Mouse (Mus musculus): Measurements from ENCODE around the gene Ppp1r18.

The Ppp1r18 gene

DNA sequence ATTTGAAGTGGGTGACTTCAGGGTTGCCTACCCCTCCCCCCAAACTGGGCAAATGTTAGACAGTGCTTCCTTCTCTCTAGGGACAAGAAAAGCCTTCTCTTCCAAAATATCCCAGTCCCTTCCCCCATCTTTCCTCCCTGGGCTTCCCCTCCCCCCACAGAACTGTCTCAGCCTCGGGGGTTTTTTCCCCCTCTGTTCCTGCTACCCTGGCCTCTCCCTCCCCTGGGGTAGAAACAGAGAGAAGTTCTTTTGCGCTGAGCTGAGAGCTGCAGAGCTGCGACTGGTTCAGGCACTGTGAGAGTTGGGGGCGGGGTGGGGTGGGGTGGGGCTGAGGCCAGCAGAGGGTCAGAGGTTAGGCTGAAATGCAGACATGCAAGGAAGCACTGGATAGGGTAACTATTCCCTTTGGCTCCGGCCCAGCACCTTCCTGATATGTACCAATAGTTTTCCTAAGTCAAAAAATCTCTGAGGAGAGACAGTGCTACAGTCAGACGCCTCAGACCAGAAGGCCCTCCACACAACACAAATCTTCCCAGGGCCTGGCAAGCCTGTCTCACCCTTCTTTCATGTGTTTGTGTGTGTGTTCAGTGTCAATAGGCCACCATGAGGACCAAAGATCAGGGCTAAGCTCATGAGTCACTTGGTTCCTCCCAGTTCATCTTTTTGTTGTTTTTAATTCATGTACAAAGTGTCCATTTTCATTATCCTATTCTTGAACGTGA is 4.1 kb downstream of the Ppp1r18 start:
- no peak for DNase-seq (ENCODE audit: low spot score)

DNA sequence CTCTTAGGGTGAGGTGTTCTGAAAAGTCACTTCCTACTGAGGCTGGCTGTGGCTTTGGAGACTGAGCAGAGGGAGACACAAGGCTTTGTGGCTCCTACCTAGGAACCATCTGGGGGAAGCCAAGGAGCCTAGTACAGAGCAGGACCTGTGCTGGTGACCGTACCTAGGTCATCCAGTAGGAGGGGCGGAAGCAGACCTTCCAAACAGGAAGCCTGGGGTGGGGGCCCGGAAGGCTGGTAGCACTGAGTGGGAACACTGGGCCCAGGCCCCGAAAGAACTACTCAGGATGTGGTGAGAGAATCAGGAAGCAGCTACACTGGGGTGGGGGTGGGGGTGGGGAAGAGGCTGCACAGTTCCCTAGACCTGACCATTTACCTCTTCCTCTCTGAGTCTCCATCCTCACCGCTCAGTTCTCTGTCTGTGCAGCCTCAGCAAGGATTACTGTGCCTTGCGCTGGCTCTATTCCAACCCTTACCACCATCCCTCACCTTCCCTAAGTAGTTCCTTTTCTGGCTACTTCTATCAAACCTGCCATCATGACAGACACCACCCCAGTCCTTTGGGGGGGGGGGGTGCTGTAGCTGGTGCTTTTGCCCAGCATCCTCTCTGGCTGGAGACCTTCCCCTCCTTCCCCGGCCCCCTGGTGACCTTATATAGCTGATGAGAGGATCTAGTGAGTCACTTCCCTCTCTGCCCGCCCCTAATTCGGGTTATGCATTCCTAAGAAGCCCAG is 4.9 kb downstream of the Ppp1r18 start:
- no peak for DNase-seq (ENCODE audit: low spot score)

DNA sequence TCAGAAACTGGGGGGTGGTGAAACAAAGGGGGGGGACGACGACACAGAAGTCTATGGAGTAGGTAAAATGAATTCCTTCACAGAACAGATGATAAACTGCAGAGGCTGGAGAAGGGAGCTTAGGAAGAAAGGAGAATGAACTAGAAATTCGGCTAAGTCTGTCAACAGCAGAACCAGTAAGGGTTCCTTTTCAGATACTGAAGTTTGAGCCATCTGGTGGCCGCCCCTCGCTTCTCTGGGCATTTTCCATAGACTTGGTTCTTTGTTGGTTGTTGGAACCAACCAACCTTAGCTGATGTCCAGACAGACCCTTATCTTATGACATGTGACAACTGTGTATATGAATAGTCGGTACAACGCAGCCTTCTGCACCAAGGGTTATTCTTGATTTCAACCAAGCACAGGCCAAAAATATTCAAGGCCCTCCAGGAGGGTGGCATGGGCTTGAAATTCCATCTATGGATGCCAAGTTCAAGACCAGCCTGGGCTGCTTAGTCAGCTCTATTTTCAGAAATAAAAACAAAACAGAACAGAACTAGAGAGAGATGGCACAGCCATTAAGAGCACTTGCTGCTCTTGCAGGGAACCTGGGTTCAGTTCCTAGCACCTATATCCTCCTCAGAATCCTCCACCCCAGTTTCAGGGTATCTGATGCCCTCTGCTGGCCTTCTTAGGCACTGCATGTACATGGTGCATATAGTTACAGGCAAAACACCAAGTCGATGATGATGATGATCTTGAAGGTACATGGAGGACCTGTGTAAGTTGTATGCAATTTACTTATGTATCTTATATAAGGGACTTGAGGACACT is 5.7 kb downstream of the Ppp1r18 start:
- no peak for DNase-seq (ENCODE audit: low spot score)

DNA sequence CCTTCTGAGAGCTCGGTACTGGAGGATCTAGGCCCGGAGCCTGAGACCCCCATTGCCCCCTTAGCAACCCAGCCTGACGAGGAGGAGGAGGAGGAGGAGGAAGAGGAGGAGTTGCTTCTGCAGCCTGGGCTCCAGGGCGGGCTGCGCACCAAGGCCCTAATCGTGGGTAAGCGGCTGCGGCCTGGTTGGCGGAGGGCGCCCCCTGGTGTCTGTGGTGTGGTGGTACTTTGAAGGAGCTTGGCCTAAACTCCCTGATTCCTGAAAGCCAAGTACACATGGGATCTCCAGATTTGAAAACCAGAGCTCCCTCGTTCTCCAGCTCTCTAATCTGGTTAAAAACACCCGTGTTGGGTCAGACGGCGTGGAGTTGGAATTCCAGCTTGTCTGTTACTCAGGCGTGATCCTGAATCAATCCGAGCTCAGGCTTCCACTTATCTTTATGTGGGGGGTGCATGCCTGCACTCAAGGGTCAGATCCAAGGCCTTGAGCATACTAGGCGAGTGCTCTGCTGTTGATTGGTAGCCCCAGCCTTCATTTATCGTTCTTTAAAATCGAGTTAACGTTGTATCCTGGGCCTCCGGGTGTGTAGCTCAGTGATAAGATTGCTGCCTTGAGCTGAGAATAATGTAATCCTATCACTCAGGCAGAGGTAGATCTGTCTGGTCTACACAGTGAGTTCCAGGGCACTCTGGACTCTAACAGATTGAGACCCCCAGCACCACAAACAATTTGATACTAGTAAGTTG is 8.6 kb downstream of the Ppp1r18 start:
- peak; percentile 66 for DNase-seq (ENCODE audit: low spot score)

DNA sequence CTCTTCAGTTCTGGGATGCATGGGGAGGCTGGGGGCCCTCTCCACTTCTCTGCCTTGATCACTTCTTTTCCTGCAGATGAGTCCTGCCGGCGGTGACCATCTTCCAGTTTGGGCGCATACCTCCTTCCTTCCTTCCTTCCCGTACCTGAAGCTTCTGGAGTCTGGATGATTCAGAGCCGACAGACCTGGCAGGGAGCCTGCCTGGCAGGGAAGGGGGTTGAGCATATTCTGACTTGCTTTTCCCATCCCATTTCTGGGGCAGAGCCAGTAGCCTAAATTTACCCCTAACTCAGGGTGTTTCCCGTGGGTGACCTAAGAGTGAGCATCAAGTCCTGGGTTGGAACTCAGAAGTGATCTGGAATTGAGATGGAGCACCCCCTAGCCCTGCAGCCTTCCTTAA is 9.3 kb downstream of the Ppp1r18 start:
- no peak for DNase-seq (ENCODE audit: low spot score)

DNA sequence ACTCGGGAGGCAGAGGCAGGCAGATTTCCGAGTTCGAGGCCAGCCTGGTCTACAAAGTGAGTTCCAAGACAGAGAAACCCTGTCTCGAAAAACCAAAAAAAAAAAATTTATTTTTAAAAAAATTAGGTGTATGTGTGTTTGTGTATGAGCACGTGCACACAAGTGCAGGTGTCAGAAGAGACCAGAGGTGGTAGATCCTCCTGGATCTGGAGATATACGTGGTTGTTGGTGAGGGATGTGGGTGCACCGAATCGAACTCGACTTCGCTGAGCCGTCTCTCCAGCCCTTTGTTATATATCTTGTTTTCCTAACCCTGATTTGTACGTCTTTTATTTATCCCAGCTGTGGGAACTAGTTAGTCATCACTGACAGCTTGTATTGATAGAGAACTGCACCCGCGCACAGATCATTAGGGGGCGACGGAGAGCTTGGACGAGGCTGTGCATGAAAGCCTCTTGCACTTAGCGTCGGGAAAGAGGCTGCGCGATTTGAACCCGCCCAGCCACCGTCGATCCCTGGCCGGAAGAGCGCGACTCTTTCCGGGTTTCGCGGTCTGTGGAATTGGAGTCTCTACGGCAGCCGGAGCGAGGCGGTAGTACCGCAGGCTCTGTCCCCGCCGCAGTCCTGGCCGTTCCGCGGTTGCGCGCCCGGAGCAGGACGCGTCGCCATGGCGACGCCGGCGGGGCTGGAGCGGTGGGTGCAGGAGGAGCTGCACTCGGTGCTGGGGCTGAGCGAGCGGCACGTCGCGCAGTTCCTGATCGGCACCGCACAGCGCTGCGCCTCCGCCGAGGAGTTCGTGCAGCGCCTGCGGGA is 14.1 kb downstream of the Ppp1r18 start, which contains the start of gene Dhx16:
Gene Dhx16, plus strand, starts transcription at position 575 of the 813 bp plus-strand sequence.
- peak; percentile 83 for DNase-seq (ENCODE audit: low spot score)

DNA sequence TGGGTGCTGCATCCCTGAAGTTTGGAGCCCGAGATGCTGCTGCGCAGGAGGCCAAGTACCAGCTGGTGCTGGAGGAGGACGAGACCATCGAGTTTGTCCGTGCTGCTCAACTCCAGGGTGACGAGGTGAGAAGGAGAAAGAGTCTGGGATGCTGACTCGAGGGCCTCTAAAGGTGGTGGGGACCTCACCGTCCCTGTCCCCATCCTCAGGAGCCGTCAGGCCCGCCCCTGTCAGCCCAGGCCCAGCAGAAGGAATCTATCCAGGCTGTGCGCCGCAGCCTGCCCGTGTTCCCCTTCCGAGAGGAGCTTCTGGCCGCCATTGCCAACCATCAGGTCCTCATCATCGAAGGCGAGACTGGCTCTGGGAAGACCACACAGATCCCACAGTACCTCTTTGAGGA is 17.5 kb downstream of the Ppp1r18 start:
- no peak for DNase-seq (ENCODE audit: low spot score)

DNA sequence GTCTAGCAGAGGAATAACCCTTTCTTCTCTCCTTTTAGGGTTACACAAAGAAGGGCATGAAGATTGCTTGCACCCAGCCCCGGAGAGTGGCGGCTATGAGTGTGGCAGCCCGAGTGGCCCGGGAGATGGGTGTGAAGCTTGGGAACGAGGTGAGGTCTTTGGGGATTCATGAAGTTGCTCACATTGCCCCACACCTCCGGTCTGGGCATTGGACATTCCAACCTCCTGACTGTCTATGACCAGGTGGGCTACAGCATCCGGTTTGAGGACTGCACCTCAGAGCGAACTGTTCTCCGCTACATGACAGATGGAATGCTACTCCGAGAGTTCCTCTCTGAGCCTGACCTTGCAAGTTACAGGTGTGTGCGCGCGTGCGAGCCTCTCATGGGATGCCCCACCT is 18.4 kb downstream of the Ppp1r18 start:
- DNase-seq (ENCODE audit: low spot score): no peak

DNA sequence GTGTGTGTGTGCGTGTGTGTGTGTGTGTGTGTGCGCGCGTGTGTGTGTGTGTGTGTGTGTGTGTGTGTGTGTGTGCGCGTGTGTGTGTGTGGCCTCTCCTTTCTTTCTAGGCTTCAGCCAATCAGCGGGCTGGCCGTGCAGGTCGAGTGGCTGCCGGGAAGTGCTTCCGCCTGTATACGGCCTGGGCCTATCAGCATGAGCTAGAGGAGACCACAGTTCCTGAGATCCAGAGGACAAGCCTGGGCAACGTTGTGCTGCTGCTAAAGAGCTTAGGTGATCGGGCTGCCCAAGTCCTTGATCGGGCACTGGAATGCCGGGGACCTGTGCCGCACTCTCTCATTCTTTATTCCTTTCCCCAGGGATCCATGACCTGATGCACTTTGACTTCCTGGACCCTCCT is 22.3 kb downstream of the Ppp1r18 start:
- no peak for DNase-seq (ENCODE audit: low spot score)

DNA sequence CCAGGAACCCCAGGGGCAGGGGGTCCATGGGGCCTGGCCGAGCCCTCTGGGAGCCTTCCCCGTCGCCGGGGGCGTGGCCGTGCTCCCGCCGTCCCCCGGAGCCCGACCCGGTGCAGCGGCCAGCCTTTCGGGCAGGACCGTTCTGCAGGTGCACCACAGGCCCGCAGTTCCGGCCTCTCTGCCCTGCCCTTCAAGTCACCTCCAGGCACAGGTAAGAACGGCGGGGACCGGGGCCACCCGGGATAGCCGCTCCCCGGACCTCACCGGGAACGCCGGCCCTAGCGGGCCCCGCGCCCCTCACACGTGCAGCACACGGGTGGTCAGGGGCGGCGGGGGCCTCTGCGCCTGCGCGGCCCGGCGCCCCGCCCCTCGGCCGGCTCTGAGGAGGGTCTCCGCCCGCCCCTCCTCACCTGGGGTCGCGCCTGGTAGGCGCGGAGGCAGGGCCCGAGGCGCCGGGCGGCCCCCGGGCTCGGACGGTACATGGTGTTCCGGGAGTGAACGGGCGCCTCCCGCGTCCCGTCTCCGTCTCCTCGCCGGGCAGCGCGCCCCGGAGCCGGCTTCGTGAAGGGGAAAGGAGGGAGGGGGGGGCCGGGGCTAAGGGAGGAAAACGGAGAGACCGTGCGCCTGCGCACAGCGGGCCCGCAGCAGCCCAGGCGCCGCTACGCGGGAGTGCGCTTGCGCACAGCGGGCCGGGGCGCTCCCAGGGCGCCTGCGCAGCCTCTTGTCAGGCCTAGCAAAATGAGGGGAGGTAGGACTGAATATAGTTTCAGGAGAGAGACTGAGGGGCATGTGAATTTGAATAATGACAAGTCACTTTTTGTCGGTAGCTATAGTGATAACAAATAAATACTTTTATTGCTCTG is 31.6 kb downstream of the Ppp1r18 start, which contains the start of gene 2310061I04Rik:
Gene 2310061I04Rik, minus strand, starts transcription at position 651 of the 863 bp plus-strand sequence.
- DNase-seq (ENCODE audit: low spot score): peak; percentile 39

DNA sequence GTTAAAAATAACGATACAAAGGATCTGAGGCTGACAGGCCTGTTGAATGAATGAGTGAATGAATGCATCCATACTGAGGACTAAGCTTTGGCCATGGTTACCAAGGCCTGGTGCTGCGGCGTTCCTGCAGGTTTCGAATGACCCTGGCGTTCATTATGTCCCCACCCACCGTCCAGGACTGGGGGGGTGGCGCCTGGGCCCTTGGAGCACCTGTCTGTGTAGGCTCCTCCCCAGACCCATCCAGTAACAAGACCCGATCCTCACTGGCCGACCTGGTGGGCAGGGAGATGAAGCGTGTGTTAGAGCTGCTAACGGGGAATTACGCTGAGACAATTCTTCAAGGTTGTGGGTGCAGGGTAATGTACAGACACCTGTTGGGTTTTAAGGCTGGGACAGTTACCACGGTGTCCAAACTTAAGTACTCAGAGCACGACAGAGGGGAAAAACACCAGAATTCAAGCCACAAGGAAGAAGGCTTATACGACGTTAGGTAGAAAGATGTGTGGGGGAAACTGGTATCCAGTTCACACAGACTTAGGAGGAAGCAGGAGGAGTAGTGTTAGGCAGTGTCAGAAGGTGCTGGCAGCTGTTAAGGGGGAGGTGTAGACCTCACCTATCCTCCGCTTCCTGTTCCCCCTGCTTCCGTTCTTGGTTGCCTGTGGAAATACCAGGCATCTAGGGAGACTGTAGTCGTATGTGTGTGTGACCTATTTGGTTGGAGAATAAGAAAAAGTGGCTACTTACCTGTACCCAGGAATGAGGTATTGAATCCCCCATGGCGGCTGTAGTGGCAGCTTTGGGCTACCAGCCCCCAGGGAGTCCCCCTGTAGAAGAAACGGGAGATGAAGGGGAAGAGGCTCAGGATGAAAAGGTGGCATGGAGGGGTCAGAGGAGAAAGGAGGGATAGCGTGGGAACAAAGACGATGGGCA is 32.5 kb downstream of the Ppp1r18 start:
- DNase-seq (ENCODE audit: low spot score): no peak

DNA sequence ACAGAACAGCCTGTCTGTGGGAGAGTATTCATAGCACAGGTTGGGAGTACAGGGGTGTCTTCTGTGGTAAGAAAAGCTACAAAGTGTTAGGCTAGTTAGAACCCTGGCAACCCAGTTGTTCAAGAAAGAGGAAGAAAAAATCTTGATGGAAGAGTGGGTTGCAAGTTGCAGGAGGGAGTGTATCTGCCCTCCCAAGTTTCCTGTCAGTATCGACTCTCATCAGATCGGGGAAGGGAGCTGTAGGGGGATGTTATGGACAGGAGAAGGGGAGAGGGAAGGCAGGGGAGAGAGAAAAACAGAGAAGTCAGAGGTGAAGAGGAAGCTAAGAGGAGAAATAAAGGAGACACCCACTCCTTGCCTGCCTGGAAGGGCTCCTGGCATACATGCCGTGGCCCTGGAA is 35.2 kb downstream of the Ppp1r18 start:
- no peak for DNase-seq (ENCODE audit: low spot score)

DNA sequence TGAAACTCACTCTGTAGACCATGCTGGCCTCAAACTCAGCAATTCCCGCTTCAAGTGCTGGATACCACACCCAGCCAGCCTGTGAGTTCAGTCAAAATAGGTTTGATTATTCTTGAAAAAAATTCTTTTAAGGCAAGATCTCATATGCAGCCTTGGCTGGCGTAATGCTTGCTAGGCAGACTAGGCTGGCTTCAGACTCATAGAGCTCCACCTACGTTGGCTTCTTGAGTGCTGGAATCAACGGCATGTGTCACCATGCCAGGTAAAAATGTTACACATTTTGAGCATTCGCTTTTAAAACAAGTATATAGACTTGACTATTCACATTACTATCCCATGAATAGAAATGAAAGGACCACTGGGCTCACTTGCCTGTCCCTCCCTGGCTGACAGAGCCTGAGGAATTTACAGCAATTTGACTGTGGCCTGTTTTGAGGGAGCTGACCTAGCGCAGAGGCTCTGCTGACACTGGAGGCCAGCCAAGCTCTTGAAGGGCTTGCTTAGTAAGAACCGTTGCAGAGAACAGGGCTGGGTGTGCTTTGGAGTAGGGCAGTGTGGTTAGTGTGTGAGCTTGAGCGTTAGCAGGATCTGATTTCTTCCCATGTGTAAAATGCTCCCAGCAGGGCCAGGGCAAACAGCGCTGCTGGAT is 38.1 kb downstream of the Ppp1r18 start:
- DNase-seq (ENCODE audit: low spot score): no peak

DNA sequence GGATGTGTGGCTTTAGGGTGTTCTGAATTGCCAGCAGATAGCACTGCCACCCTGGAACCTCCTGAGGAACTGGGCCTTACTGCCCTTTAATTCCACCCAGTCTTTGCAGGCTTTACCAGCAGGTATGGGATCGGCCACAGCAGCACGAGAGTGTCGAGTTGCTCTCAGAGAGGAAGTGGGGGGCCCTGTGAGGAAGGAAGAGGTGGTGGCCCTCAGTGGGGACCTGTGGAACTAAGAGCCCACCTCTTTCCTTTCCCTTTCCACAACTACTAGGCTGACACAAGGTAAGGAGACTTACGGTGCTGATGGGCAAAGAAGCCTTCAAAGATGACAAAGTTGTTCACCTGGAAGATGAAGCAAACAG is 38.6 kb downstream of the Ppp1r18 start:
- no peak for DNase-seq (ENCODE audit: low spot score)

DNA sequence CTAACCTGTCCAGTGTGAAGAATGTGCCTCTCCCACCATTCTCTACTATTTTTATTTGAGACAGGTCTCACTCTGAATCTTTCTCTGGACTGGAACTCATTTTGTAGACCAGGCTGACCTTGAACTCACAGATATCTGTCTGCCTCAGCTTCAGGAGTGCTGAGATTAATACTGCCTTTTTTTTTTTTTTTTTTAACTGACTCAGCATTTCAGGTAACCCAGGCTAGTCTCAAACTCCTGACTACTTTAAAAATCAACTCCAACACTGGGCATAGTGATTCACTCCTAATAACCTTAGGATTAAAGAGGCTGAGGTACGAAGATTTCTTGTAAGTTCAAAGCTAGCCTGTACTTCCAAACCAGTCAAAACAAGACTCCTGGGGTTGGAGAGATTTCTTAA is 40.2 kb downstream of the Ppp1r18 start:
- DNase-seq (ENCODE audit: low spot score): no peak

DNA sequence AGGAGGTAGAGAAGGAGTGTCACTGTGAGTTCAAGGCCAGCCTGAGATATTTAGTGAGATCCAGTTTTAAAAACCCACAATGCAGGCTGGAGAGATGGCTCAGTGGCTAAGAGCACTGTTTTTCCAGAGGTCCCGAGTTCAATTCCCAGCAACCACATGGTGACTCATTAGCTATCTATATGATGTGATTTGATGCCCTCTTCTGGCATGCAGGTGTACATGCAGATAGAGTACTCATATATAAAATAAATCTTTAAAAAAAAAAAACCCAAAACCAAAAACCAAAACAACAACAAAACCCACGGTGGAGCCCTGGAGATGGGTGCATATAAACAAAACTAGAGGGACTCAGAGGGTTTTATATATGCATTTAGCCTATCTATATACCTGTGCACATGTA is 42.2 kb downstream of the Ppp1r18 start:
- DNase-seq (ENCODE audit: low spot score): no peak

DNA sequence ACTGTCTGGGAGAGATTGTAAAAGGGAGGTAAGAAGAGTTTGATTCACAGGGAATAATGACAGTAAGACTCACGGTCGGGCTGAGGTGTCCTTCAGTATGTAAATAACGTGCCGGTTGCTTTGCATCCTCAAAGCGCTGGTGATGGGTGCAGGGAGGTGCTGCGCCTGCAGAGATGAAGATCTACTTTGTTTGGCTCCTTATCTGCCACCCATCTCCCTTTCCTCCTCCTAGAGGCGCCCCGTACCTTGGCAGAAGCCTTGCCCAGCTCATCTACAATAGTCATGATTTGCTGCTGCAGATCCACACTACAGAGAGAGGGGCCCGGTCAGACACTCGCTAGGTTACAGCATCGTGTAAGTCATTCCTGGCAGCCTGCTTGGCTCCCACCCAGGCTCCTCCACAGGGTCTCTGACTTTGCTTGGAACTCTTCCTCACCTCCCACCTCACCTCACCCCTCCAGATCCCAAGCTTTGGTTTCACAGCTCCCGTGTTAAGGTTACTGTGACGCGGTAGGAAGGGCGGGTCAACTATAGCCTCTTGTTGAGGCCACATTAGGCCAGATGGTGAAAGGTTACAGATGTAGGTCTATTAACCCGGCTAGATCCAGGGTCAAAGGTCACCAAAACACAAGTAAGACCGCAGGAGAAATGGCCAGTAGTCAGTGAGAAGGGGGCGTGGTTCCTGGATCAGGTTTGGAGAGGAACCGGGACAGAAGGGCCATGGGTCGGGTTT is 44.0 kb downstream of the Ppp1r18 start:
- DNase-seq (ENCODE audit: low spot score): no peak

DNA sequence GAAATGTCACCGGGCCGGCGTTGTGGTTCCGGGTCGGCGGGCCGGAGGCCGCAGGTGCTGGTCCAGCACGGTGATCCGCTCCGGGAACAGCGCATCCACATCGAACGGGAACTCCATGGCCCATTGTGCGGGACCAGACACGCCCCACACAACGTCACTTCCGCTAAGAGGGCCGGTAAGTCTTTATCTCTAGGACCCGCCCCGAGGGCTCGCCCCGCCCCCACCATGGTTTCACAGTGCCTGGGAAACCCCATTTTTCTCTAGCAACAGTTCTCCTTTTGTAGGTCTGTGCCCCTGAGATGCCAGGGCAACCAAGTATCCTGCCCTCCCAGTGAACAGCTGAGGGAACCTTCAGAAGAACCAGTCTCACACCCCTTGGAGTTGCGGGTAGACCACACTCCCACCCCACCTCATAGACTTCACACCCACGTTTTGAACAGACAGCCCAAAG is 44.6 kb downstream of the Ppp1r18 start, which contains the start of gene Atat1:
Gene Atat1, minus strand, starts transcription at position 157 of the 451 bp plus-strand sequence.
- DNase-seq (ENCODE audit: low spot score): peak; percentile 83
